Mouse (Mus musculus) cerebellum, postnatal 25 days (tissue): Measurements from ENCODE around the gene Megf6.

Source experiments
- DNase-seq, 2 experiments: peaks; one replicate each; pipeline ENCODE4 v3.0.0; 2021; ENCODE audit warnings: mixed read lengths in 2 of 2

Megf6 gene

GRCm38 (mm10) chr4:154262071-154262470 lies 91.5 kb downstream of the Megf6 start:
- no peak for DNase-seq

GRCm38 (mm10) chr4:154267511-154267910 lies 97.0 kb downstream of the Megf6 start:
- DNase-seq, result peak; percentile 44 to 55

DNA sequence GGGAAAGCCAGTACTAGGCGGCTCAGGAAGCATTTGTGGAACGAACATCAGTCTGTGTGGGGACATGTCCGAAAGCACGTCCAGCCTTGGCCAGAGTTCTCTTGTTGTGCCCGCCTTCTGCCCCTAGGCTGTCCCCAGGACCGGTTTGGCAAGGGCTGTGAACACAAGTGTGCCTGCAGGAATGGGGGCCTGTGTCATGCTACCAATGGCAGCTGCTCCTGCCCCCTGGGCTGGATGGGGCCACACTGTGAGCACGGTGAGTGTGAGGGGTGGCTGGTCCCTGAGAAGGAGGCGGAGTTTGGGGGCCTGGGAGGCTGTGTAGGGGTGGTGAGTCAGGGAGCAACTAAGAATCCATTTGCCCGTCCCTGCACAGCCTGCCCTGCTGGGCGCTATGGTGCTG lies 99.0 kb downstream of the Megf6 start:
- DNase-seq, result no peak

GRCm38 (mm10) chr4:154273000-154273399 lies 102.5 kb downstream of the Megf6 start:
- peak; percentile 25 to 61 for DNase-seq

- DNase-seq, result no peak
Observed at GRCm38 (mm10) chr4:154279481-154279880, 109.0 kb downstream of the Megf6 start.

- no peak for DNase-seq
Observed at GRCm38 (mm10) chr4:154283671-154284070, 113.1 kb downstream of the Megf6 start.

GRCm38 (mm10) chr4:154293735-154294201 lies 123.2 kb downstream of the Megf6 start:
- no peak for DNase-seq

- no peak for DNase-seq
Observed at GRCm38 (mm10) chr4:154294262-154294731, 123.8 kb downstream of the Megf6 start.

DNA sequence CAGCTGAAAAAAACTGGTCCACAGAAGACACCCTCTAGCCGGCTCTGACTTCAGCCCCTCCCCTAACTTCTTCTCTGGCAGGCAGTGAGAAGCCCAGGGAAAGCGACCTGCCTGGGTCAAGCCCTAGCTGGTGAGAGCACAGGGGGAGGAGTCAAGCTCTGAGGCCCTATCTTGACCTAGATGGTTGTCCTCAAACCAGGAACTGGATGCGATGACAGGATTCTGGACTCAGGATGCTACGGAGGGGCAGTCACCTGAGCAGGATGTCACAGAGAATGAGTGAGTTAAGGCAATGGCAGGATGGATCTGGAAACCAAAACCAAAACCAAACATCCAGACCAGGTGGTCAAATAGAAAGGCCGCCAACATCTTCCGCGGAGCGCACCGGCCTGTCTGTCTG lies 127.2 kb downstream of the Megf6 start:
- no peak for DNase-seq

GRCm38 (mm10) chr4:154299541-154300271 lies 129.2 kb downstream of the Megf6 start:
- peak in 1 of 2 experiments; percentile 19 for DNase-seq

- DNase-seq, result peak; percentile 59 to 61
Observed at GRCm38 (mm10) chr4:154301466-154301881, 130.9 kb downstream of the Megf6 start, which contains the start of gene Arhgef16. TSS of gene Arhgef16 (minus strand) at chr4:154301676.

GRCm38 (mm10) chr4:154309131-154309530 lies 138.6 kb downstream of the Megf6 start:
- no peak for DNase-seq

DNA sequence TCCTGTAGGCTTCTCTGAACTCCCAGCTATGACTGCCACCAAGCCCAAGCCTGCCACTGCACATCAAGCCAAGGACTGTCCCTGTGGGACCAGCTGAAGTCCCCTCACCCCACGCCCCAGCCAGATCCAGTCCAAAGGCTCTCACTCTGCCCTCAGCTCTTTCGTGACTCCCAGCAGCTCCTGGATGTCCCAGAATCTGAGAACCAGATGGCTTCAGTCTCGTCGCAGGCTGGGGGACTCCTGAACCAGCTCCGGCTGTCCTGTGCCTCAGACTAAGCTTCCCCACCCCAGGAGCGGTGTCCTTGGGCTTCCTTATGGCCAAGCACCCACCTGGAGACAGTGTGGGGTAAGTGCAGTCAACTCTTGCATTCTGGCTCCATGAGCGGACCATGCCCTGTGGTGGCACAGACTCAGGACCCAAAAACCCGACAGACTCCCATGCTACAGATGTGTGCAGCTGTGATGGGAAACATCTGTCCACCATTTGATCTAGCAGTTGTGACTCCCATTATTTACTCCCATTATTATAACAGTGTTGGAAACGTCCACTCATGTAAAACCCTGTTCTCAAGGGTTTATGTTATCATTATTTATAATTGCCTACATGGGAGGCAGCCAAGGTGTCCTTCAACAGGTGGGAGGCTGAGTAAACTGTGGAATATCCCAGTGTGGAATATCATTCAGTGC lies 140.2 kb downstream of the Megf6 start:
- DNase-seq, result no peak

DNA sequence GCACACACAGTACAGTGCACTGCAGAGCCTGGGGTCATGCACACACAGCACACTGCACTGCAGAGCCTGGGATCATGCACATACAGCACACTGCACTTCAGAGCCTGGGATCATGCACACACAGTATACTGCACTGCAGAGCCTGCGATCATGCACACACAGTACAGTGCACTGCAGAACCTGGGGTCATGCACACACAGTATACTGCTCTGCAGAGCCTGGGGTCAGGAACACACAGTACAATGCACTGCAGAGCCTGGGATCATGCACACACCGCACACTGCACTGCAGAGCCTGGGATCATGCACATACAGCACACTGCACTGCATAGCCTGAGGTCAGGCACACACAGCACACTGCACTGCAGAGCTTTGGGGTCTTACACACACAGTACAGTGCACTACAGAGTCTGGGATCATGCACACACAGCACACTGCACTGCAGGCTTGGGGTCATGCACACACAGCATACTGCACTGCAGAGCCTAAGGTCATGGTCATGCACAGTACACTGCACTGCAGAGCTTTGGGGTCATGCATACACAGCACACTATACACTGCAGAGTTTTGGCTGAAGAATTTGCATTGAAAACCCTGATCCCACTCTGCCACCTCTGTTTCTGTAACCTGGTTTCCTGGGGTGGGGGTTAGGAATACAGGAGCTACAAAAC lies 141.7 kb downstream of the Megf6 start:
- no peak for DNase-seq

DNA sequence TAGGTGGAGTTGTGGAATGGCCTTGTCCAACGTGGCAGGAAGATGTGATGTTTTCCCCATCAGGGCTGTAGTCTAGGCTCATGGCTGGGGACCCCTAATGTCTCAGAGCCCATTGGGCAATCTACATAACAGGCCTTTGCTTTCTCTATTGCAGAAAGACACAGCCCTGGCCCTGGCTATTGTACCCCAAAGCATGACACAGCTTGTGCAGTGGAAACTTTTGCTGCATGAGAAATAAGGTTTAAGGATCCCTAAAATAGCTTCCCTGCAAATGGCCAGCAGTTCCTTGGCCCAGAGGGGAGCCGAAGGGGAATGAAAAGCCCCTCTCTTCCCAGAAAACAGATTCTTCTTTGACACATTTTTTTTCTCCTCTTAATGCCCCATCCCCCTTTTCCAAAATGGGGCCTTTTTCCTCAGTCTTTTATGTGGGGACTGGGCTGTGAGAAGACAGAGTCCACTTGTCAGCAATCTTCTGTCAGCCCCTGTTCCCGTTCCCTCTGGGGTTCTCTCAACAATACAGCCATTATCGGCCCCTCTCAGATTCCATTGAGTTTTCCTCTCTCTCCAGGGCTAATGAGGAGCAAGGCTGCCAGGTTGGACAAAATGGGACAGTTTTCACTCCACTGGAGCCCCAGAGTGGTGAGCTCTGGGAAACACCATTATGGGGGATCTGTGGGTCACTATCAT lies 142.5 kb downstream of the Megf6 start:
- DNase-seq, result no peak

GRCm38 (mm10) chr4:154313622-154313967 lies 143.1 kb downstream of the Megf6 start:
- peak in 1 of 2 experiments; percentile 18 for DNase-seq
